Mouse (Mus musculus) limb, embryonic 11.5 days (tissue): ENCODE measurements around the gene Elmo1. TPM values are rescaled to one million over a fixed set of nuclear protein-coding genes. Genes with fewer than 3 reads are reported as not detected.

Source experiments
- ATAC-seq: fragments of 200-750 bp; cut with Nextera tagmentation; 2 replicates; pipeline ENCODE4 v1.8.0; 2017; ENCODE audit warnings: low read depth; ENCODE audit not compliant: insufficient number of reproducible peaks, low FRiP score, low TSS enrichment
- DNase-seq: peaks from one replicate; pipeline ENCODE4 v3.0.0-alpha.2; 2015; ENCODE audit warnings: low spot score
- H3K27ac ChIP-seq: fragments of 300-500 bp; sonication (generic); replicated peaks from 2 replicates; pipeline ENCODE4 v1.5.1; 2014; ENCODE audit warnings: low read depth, mild to moderate bottlenecking, low read length
- H3K27me3 ChIP-seq: fragments of 300-500 bp; sonication (generic); 2 replicates; pipeline ENCODE4 v1.6.1; 2014; ENCODE audit warnings: mild to moderate bottlenecking, low read length, mixed read lengths; ENCODE audit not compliant: control insufficient read depth, insufficient read depth
- H3K36me3 ChIP-seq: fragments of 300-500 bp; sonication (generic); 2 replicates; pipeline ENCODE4 v1.6.1; 2014; ENCODE audit warnings: mild to moderate bottlenecking, low read length, moderate library complexity, mixed read lengths; ENCODE audit not compliant: control insufficient read depth, insufficient read depth
- H3K4me1 ChIP-seq: fragments of 300-500 bp; sonication (generic); 2 replicates; pipeline ENCODE4 v1.6.1; 2014; ENCODE audit warnings: low read length, mixed read lengths; ENCODE audit not compliant: control insufficient read depth, insufficient read depth
- H3K4me2 ChIP-seq: fragments of 300-500 bp; sonication (generic); 2 replicates; pipeline ENCODE4 v1.6.1; 2014; ENCODE audit warnings: low read depth, mild to moderate bottlenecking, moderate library complexity; ENCODE audit not compliant: severe bottlenecking
- H3K4me3 ChIP-seq: fragments of 300-500 bp; sonication (generic); 2 replicates; pipeline ENCODE4 v1.5.1; 2014; ENCODE audit warnings: low read depth, low read length
- H3K9ac ChIP-seq: fragments of 300-500 bp; sonication (generic); 2 replicates; pipeline ENCODE4 v1.6.1; 2014; ENCODE audit warnings: mild to moderate bottlenecking, low read length
- H3K9me3 ChIP-seq: fragments of 300-500 bp; sonication (generic); 2 replicates; pipeline ENCODE4 v1.6.1; 2016; ENCODE audit warnings: low read length; ENCODE audit not compliant: control insufficient read depth
- WGBS: fragments of 180-500 bp; shearing (Covaris S2); extraction: QIAGEN DNeasy Blood & Tissue Kit; methylation state at CpG from one replicate; pipeline ENCODE4 v1.1.7; 2014; 5-methylcytosine and 5-hydroxymethylcytosine counted together
- polyA plus RNA-seq: library from polyadenylated mRNA; unstranded; fragments of >200 nt; fragmentation: Nextera tagmentation; extraction: Ambion mirVana; gene quantifications from 2 replicates; pipeline ENCODE4 v1.2.1, GENCODE M21; 2014

Elmo1 gene
- polyA plus RNA-seq, 1 experiment from 2014 or later, result 9.6 TPM

GRCm38 (mm10) chr13:20109987-20110680 lies 19.7 kb downstream of the Elmo1 start:
- WGBS, result 68% methylated on average over 11 of the region's 11 CpGs
- no peaks in the 10 kb centered on the region for H3K4me1 ChIP-seq
- H3K27me3 ChIP-seq, result no peaks in the 10 kb centered on the region
- H3K9me3 ChIP-seq, result no peaks in the 10 kb centered on the region
- DNase-seq, result no peak
- no peak overlapping the region for H3K4me3 ChIP-seq
- H3K36me3 ChIP-seq, result no peaks in the 10 kb centered on the region
- H3K4me2 ChIP-seq, result no peak overlapping the region
- H3K27ac ChIP-seq, result no peak overlapping the region
- no peak for ATAC-seq
- no peak overlapping the region for H3K9ac ChIP-seq

GRCm38 (mm10) chr13:20111256-20111800 lies 20.9 kb downstream of the Elmo1 start:
- ATAC-seq (no peak), DNase-seq (no peak)
- Histone ChIP-seq H3K4me1 (no peaks in the 10 kb centered on the region), H3K27ac (no peak overlapping the region), H3K4me3 (no peak overlapping the region), H3K36me3 (no peaks in the 10 kb centered on the region), H3K9me3 (no peaks in the 10 kb centered on the region), H3K9ac (no peak overlapping the region), H3K27me3 (no peaks in the 10 kb centered on the region), H3K4me2 (no peak overlapping the region)
- 23% methylated on average over 2 of the region's 2 CpGs for WGBS

- Histone ChIP-seq H3K36me3 (no peaks in the 10 kb centered on the region), H3K9me3 (no peaks in the 10 kb centered on the region), H3K4me1 (no peaks in the 10 kb centered on the region), H3K4me3 (no peak overlapping the region), H3K27ac (no peak overlapping the region), H3K27me3 (no peaks in the 10 kb centered on the region), H3K4me2 (no peak overlapping the region), H3K9ac (no peak overlapping the region)
- DNase-seq (no peak), ATAC-seq (no peak)
- 33% methylated on average over 9 of the region's 9 CpGs for whole genome bisulfite sequencing
These were observed 24.9 kb downstream of the Elmo1 start for GRCm38 (mm10) chr13:20115131-20115907.

- Histone ChIP-seq H3K9me3 (no peaks in the 10 kb centered on the region), H3K4me1 (no peaks in the 10 kb centered on the region), H3K27me3 (no peaks in the 10 kb centered on the region), H3K9ac (no peak overlapping the region), H3K27ac (no peak overlapping the region), H3K4me2 (no peak overlapping the region), H3K4me3 (no peak overlapping the region), H3K36me3 (no peaks in the 10 kb centered on the region)
- ATAC-seq (no peak), DNase-seq (no peak)
- WGBS, result 65% methylated on average over 6 of the region's 6 CpGs
These were observed 25.6 kb downstream of the Elmo1 start for GRCm38 (mm10) chr13:20116019-20116418.

GRCm38 (mm10) chr13:20116868-20117510 lies 26.6 kb downstream of the Elmo1 start:
- H3K9me3 ChIP-seq, result no peaks in the 10 kb centered on the region
- no peaks in the 10 kb centered on the region for H3K27me3 ChIP-seq
- 64% methylated on average over 1 of the region's 1 CpGs for WGBS
- H3K9ac ChIP-seq, result no peak overlapping the region
- H3K27ac ChIP-seq, result no peak overlapping the region
- H3K4me1 ChIP-seq, result no peaks in the 10 kb centered on the region
- H3K4me3 ChIP-seq, result no peak overlapping the region
- DNase-seq (no peak), ATAC-seq (no peak)
- H3K36me3 ChIP-seq, result no peaks in the 10 kb centered on the region
- H3K4me2 ChIP-seq, result no peak overlapping the region

- no peak overlapping the region for H3K4me3 ChIP-seq
- no peaks in the 10 kb centered on the region for H3K36me3 ChIP-seq
- 82% methylated on average over 1 of the region's 1 CpGs for WGBS
- DNase-seq, result no peak
- no peak overlapping the region for H3K4me2 ChIP-seq
- H3K4me1 ChIP-seq, result no peaks in the 10 kb centered on the region
- no peak overlapping the region for H3K27ac ChIP-seq
- ATAC-seq, result no peak
- no peaks in the 10 kb centered on the region for H3K27me3 ChIP-seq
- no peaks in the 10 kb centered on the region for H3K9me3 ChIP-seq
- no peak overlapping the region for H3K9ac ChIP-seq
These were observed 27.3 kb downstream of the Elmo1 start for GRCm38 (mm10) chr13:20117691-20118090.

GRCm38 (mm10) chr13:20118909-20119308 lies 28.5 kb downstream of the Elmo1 start:
- Histone ChIP-seq H3K36me3 (no peaks in the 10 kb centered on the region), H3K27me3 (no peaks in the 10 kb centered on the region), H3K4me2 (no peak overlapping the region), H3K9ac (no peak overlapping the region), H3K4me1 (no peaks in the 10 kb centered on the region), H3K9me3 (no peaks in the 10 kb centered on the region), H3K27ac (no peak overlapping the region), H3K4me3 (no peak overlapping the region)
- WGBS, result 84% methylated on average over 7 of the region's 7 CpGs
- DNase-seq (no peak), ATAC-seq (no peak)

- no peaks in the 10 kb centered on the region for H3K36me3 ChIP-seq
- DNase-seq, result no peak
- no peaks in the 10 kb centered on the region for H3K9me3 ChIP-seq
- no peak overlapping the region for H3K4me3 ChIP-seq
- no peak overlapping the region for H3K9ac ChIP-seq
- no peaks in the 10 kb centered on the region for H3K27me3 ChIP-seq
- H3K4me1 ChIP-seq, result no peaks in the 10 kb centered on the region
- H3K27ac ChIP-seq, result no peak overlapping the region
- ATAC-seq, result no peak
- no peak overlapping the region for H3K4me2 ChIP-seq
- 72% methylated on average over 5 of the region's 5 CpGs for WGBS
These were observed 30.3 kb downstream of the Elmo1 start for GRCm38 (mm10) chr13:20120723-20121122.
